In genomic region chr17:83101756-83102155, GRCm38 (mm10) we compare ENCODE assay signal across 16 mouse cellular contexts.
"Had no signal": no experiment of that assay in that cellular context is flagged by ENCODE, and none has a peak within 500 bp of the region (broad histone marks: within the 10 kb centered on the region; RNA-seq: fewer than 3 reads in every experiment).

No protein-coding gene starts in this region.

- ATAC-seq: liver, postnatal 0 days; midbrain, embryonic 15.5 days had no signal

- H3K9me3 ChIP-seq: liver, embryonic 13.5 days; lung, embryonic 15.5 days; megakaryocyte, embryonic 14.5 days; midbrain, embryonic 15.5 days; stomach, embryonic 15.5 days had no signal

- H3K4me1 ChIP-seq: midbrain, embryonic 15.5 days had no signal

- H3K36me3 ChIP-seq: liver, embryonic 13.5 days; lung, embryonic 15.5 days; midbrain, embryonic 15.5 days; neural tube, embryonic 12.5 days; stomach, embryonic 15.5 days had no signal

- DNase-seq: kidney, adult 2 months; kidney, postnatal 25 days; liver; liver, embryonic 13.5 days; liver, postnatal 0 days; lung, postnatal 14 days; right cerebral cortex, postnatal 4 days; thymus, adult 2 months; thymus, postnatal 25 days had no signal

- H3K4me2 ChIP-seq: liver, embryonic 13.5 days; lung, embryonic 15.5 days; midbrain, embryonic 11.5 days; midbrain, embryonic 15.5 days; neural tube, embryonic 12.5 days; stomach, embryonic 15.5 days had no signal

- H3K9ac ChIP-seq: liver, embryonic 13.5 days; liver, postnatal 0 days; lung, embryonic 15.5 days; midbrain, embryonic 15.5 days; neural tube, embryonic 12.5 days; stomach, embryonic 15.5 days had no signal

- H3K4me3 ChIP-seq: liver, embryonic 13.5 days; lung, embryonic 15.5 days; megakaryocyte, embryonic 14.5 days; midbrain, embryonic 15.5 days; neural tube, embryonic 12.5 days; stomach, embryonic 15.5 days had no signal

- H3K27ac ChIP-seq: liver, embryonic 13.5 days; lung, embryonic 15.5 days; macrophage; midbrain, embryonic 15.5 days; neural tube, embryonic 12.5 days; stomach, embryonic 15.5 days had no signal

- H3K27me3 ChIP-seq: liver, embryonic 13.5 days; lung, embryonic 15.5 days; midbrain, embryonic 15.5 days; neural tube, embryonic 12.5 days; stomach, embryonic 15.5 days had no signal
